Mouse (Mus musculus) frontal cortex, postnatal 36 days (tissue): ENCODE data around the gene Epha8.

ENCODE experiments used
- DNase-seq, 2 experiments: peaks; one replicate each; pipeline ENCODE4 v3.0.0; 2022; ENCODE audit warnings: low spot score in 2 of 2

The Epha8 gene

GRCm38 (mm10) chr4:136904767-136905539, 51.7 kb downstream of the Epha8 start:
- no peak for DNase-seq

GRCm38 (mm10) chr4:136899154-136899553, 57.5 kb downstream of the Epha8 start:
- no peak for DNase-seq

- DNase-seq = no peak
These were observed 58.0 kb downstream of the Epha8 start, which contains the start of gene C1qa for GRCm38 (mm10) chr4:136898637-136899036. C1qa (minus strand) TSS chr4:136898803.

GRCm38 (mm10) chr4:136898084-136898598, 58.5 kb downstream of the Epha8 start:
- DNase-seq = no peak

GRCm38 (mm10) chr4:136896461-136896860, 60.2 kb downstream of the Epha8 start:
- DNase-seq = no peak

GRCm38 (mm10) chr4:136895861-136896260, 60.8 kb downstream of the Epha8 start:
- no peak for DNase-seq

- DNase-seq = no peak
These were observed 61.8 kb downstream of the Epha8 start for GRCm38 (mm10) chr4:136894821-136895220.

GRCm38 (mm10) chr4:136893691-136894543, 62.7 kb downstream of the Epha8 start:
- peak; percentile 56 to 58 for DNase-seq

- DNase-seq = no peak
These were observed 63.8 kb downstream of the Epha8 start, which contains the start of gene C1qc for GRCm38 (mm10) chr4:136892811-136893210. C1qc (minus strand) TSS chr4:136893065.

GRCm38 (mm10) chr4:136892371-136892770, 64.2 kb downstream of the Epha8 start:
- no peak for DNase-seq

GRCm38 (mm10) chr4:136891115-136891514, 65.5 kb downstream of the Epha8 start:
- no peak for DNase-seq

GRCm38 (mm10) chr4:136889981-136890380, 66.6 kb downstream of the Epha8 start:
- DNase-seq = no peak

- DNase-seq = no peak
These were observed 68.9 kb downstream of the Epha8 start for GRCm38 (mm10) chr4:136887714-136888113.

GRCm38 (mm10) chr4:136886101-136886500, 70.5 kb downstream of the Epha8 start, which contains the start of gene C1qb:
C1qb (minus strand) TSS chr4:136886187.
- DNase-seq = no peak
